Mouse (Mus musculus) CD4-positive helper T cell, adult 2 months (primary cell): Measurements from ENCODE around the gene 1700025G04Rik.
A peak's percentile ranks its signal among the peaks of the same experiment; 100 is the strongest.

Source experiments
- DNase-seq: peaks from one replicate; pipeline ENCODE4 v3.0.0-alpha.2; 2012; ENCODE audit warnings: low read depth, missing footprints, low spot score

The 1700025G04Rik gene

GRCm38 (mm10) chr1:152033731-152034130 is 56.2 kb downstream of the 1700025G04Rik start:
- no peak for DNase-seq

GRCm38 (mm10) chr1:152032144-152032543 is 57.8 kb downstream of the 1700025G04Rik start:
- DNase-seq, result no peak

- DNase-seq, result no peak
These were observed 59.4 kb downstream of the 1700025G04Rik start for GRCm38 (mm10) chr1:152030546-152030945.

GRCm38 (mm10) chr1:152028718-152029117 is 61.2 kb downstream of the 1700025G04Rik start:
- DNase-seq, result no peak

- no peak for DNase-seq
These were observed 63.2 kb downstream of the 1700025G04Rik start for GRCm38 (mm10) chr1:152026762-152027161.

- no peak for DNase-seq
These were observed 64.6 kb downstream of the 1700025G04Rik start for GRCm38 (mm10) chr1:152025308-152025707.

GRCm38 (mm10) chr1:152024019-152024787 is 65.7 kb downstream of the 1700025G04Rik start:
- no peak for DNase-seq

GRCm38 (mm10) chr1:152020812-152021211 is 69.1 kb downstream of the 1700025G04Rik start:
- no peak for DNase-seq

- DNase-seq, result no peak
These were observed 69.9 kb downstream of the 1700025G04Rik start for GRCm38 (mm10) chr1:152020070-152020469.

GRCm38 (mm10) chr1:152019196-152019595 is 70.7 kb downstream of the 1700025G04Rik start:
- DNase-seq, result peak; percentile 80

GRCm38 (mm10) chr1:152018322-152018721 is 71.6 kb downstream of the 1700025G04Rik start:
- no peak for DNase-seq

GRCm38 (mm10) chr1:152016663-152017062 is 73.3 kb downstream of the 1700025G04Rik start:
- DNase-seq, result no peak

- DNase-seq, result no peak
These were observed 74.3 kb downstream of the 1700025G04Rik start for GRCm38 (mm10) chr1:152015555-152016125.

GRCm38 (mm10) chr1:152011741-152012140 is 78.2 kb downstream of the 1700025G04Rik start:
- no peak for DNase-seq

- peak; percentile 82 for DNase-seq
These were observed 79.5 kb downstream of the 1700025G04Rik start for GRCm38 (mm10) chr1:152010251-152010980.

- peak; percentile 69 for DNase-seq
These were observed 81.4 kb downstream of the 1700025G04Rik start for GRCm38 (mm10) chr1:152008473-152008991.

- DNase-seq, result no peak
These were observed 83.4 kb downstream of the 1700025G04Rik start for GRCm38 (mm10) chr1:152006529-152006928.

- DNase-seq, result no peak
These were observed 85.4 kb downstream of the 1700025G04Rik start for GRCm38 (mm10) chr1:152004509-152004908.

- no peak for DNase-seq
These were observed 89.5 kb downstream of the 1700025G04Rik start for GRCm38 (mm10) chr1:152000461-152000860.

GRCm38 (mm10) chr1:151999424-151999842 is 90.5 kb downstream of the 1700025G04Rik start:
- no peak for DNase-seq

- DNase-seq, result no peak
These were observed 91.2 kb downstream of the 1700025G04Rik start for GRCm38 (mm10) chr1:151998721-151999206.

GRCm38 (mm10) chr1:151997591-151997990 is 92.3 kb downstream of the 1700025G04Rik start:
- no peak for DNase-seq
